Mouse (Mus musculus): Measurements from ENCODE around the gene Krtap19-2.

Krtap19-2 gene

DNA sequence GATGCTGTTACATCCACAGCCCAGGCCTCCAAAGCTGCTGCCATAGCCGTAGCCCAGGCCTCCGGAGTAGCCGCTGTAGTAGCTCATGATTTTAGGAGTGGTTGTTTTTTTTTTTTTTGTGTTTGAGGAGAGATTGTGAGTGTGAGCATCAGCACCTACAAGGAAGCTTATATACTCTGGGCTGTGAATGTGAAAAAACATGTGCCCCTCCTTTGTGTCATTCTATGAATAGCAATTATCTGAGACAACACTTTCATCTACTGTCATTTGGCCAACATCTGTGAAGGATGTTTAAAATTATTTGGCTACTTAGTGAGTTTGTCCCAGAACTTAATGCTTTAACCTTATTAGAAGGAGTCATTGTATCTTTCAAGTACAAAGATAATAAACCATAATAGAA is at the start of gene Krtap19-2:
Gene Krtap19-2 (minus strand): TSS at position 101 of the 400 bp plus-strand sequence.
- DNase-seq (ENCODE audit: low spot score in 2 of 2) = no peak

DNA sequence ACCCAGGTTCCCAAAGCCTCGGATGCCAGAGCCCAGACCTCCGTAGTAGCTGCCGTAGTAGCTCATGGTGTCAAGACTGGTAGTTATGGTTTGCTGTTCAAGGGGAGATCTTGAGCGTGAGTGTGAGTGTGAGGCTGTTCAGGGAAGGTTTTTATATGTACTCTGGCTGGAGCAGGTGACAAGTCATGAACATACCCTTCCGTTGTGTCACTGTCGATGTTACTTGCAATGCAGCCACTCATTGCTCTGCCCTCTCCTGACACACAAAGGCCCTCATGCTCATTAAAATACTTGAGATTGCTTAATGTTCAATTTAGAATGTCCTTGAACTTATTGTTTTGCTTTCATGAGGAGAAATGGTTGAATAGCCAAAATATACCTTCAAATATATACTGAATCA is 22.3 kb upstream of the Krtap19-2 start, which contains the start of gene Krtap19-5:
Gene Krtap19-5 (minus strand): TSS at position 101 of the 400 bp plus-strand sequence.
- DNase-seq (ENCODE audit: low spot score in 2 of 2) = no peak

DNA sequence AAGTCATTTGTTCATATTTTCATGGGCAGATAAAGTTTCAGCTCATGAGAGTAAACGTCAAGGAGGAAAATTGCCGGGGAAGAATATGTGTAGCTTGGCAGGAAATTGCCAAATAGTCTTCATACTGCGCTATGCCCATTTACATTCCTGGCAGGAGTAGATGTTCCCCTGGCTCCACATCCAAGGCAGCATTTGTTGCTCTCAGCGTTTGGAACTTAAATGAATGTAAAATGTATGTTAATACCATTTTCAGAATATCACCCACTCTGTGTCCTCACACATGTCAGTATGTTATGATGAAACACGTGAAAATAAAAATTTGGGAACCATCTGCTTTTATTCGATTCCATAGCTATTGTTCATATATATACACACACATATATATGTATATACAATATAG is 12.8 kb upstream of the Krtap19-2 start:
- no peak for DNase-seq (ENCODE audit: low spot score in 2 of 2)

DNA sequence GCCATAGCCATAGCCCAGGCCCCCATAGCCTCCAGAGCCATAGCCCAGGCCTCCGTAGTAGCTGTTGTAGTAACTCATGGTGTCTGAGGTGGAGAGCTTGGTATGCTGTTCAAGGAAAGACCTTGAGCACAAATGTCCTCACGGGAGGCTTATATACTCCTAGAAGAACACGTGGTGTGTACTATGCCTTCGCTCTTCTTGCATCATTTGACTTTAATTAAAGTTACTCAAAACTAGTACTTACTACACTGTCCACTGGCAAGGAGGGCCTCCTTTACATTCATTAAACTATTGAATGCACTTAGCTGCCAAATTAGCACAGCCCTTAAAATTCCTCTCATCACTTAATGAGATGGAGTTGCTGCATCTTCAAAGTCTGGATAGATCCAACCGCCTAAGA is 10.9 kb upstream of the Krtap19-2 start, which contains the start of gene Krtap19-4:
Gene Krtap19-4 (minus strand): TSS at position 101 of the 400 bp plus-strand sequence.
- DNase-seq (ENCODE audit: low spot score in 2 of 2) = no peak

DNA sequence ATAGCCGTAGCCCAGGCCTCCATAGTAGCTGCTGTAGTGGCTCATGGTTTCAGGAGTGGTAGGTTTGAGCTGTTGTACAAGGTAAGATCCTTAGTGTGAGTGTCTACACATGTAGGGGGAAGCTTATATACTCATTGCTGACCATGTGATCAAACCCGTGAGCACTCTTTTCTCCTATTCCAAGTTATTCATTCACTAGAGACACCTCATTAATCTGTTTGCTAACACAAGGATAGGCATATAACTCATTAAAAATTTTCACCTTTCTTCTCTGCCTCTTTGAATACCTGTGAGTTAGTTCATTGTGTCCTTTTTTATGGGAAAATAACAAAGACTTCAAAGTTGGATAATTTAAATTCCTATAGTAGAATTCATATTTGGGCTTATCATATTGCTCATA is 3.9 kb upstream of the Krtap19-2 start, which contains the start of gene Krtap19-3:
Gene Krtap19-3 (minus strand): TSS at position 101 of the 400 bp plus-strand sequence.
- no peak for DNase-seq (ENCODE audit: low spot score in 2 of 2)

DNA sequence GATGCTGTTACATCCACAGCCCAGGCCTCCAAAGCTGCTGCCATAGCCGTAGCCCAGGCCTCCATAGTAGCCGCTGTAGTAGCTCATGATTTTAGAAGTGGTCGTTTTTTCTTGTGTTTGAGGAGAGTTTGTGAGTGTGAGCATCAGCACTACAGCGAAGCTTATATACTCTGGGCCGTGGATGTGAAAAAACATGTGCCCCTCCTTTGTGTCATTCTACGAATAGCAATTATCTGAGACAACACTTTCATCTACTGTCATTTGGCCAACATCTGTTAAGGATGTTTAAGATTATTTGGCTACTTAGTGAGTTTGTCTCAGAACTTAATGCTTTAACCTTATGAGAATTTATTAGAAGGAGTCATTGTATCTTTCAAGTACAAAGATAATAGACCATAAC is 4.8 kb downstream of the Krtap19-2 start, which contains the start of gene Krtap19-1:
Gene Krtap19-1 (minus strand): TSS at position 101 of the 400 bp plus-strand sequence.
- no peak for DNase-seq (ENCODE audit: low spot score in 2 of 2)

DNA sequence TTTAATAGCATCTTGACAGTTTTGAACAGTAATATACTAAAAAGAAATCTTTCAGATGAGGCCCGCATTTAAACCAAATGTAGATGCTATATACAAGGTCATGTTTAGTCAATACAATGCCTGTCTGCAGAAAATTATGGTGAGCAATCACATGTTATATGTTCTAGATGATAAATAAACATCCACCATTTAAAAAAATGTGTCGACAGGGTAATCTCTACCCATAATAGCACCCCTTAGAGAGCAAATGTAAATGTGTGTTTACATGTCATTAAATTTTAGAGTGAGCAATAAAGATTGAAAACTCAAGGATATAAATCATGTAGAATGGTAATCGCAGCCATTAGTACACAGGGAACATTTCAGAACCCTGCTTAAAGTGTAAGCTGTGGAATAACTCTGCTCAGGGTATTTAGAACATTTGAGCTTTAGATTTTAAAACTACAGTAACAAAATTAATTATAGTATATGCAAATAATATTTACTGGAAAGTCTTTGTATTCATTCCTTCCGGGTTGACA is 9.1 kb downstream of the Krtap19-2 start:
- DNase-seq (ENCODE audit: low spot score in 2 of 2) = no peak

DNA sequence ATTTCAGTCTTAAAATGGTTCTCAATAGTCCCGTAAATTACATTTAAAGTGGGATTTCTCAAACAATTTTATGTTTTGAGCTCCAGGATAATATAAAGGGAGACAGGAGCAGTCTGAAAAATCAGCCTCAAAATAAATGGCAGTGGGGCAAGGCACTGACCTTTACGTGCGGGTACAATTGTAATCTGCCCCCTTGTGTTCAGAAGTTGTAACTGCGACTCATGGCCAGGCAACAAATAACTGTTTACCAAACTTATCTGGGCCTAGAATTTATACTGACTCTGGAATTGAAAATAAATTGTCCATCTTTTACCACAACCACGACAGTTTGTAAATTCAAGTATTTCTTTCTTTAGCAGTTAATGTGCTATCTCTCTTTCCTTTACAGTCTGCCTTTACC is 22.6 kb downstream of the Krtap19-2 start:
- no peak for DNase-seq (ENCODE audit: low spot score in 2 of 2)

DNA sequence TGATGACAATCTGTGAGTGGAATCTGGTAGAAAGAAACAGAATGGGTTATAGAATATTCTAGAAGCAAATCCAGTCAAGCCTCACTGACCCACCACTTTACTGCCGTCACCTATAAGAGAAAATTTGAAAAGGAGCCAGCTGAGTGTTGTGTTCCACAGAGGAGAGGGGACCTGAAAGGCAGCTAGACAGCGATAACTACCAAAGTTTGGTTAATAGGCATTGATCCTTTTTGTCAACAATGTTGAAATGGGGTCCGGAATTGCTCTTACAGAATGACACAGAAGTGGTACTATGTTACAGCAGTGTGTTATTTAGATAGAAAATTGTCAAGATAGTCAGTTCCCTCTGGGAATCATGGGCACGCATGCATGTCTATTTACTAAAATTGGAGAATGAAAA is 25.5 kb downstream of the Krtap19-2 start:
- DNase-seq (ENCODE audit: low spot score in 2 of 2) = no peak

DNA sequence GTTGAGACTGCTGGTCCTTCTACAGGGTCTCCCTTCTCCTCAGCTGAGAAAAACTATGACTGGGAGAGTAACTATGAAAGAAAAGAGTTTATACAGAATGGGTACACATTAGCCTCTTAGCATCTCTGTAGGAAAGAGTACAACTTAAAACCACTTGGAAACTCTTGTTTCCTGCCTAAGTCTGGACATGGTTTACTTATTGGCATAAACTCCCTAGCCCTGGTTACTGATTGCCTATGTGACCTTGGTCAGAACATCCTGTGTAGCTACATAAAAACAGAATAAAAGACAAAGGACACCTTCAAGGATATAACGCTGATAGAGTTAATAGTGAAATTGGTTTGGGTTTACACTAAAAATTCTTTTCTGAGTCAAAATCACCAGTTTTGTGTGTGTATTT is 26.7 kb downstream of the Krtap19-2 start:
- no peak for DNase-seq (ENCODE audit: low spot score in 2 of 2)

DNA sequence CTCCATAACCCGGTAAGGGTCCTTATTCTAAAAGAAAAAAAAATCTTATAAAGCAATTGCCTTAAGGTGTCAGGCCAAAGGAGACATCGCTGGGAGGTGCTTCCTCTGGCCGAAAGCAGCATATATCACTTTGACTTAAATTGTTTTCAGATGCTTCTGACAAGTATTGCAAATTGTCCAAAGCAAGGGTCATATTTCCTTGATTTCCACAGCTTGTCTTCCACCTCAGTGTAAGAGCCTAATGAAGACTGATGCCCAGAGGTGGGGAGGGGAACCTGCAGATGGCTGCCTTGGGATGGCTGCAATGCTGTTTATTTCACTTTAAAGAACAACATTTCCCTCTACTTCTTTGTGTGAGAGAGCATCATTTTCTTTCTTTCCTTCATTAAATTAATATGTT is 47.1 kb downstream of the Krtap19-2 start:
- DNase-seq (ENCODE audit: low spot score in 2 of 2) = no peak

DNA sequence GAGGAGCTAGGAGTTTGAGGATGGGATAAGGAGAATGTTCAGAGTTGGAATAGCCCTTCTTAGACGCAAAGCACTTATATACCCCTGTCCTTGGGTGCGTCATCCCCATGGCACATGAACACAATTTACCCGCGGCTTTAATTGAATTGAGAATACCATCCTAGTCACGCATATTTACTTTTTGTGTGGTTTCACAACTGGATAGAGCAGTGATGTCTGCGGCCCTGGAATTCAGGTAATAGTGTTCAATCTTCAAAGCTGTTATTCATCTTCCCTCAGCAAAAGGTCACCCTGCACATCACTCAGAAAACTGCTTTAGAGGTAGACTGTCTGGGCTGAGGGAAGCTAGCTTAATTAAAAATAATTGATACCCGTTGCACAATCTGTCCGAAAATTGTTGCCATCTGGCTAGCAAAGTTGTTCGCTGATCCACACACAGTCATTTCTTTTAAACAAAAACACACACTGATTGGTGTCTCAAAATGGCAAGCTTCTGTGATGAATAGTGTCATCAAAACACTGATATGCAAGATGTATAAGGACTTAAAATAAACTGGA is 47.9 kb downstream of the Krtap19-2 start, which contains the start of gene Krtap14:
Gene Krtap14 (minus strand): TSS at position 51 of the 558 bp plus-strand sequence.
- DNase-seq (ENCODE audit: low spot score in 2 of 2) = no peak

DNA sequence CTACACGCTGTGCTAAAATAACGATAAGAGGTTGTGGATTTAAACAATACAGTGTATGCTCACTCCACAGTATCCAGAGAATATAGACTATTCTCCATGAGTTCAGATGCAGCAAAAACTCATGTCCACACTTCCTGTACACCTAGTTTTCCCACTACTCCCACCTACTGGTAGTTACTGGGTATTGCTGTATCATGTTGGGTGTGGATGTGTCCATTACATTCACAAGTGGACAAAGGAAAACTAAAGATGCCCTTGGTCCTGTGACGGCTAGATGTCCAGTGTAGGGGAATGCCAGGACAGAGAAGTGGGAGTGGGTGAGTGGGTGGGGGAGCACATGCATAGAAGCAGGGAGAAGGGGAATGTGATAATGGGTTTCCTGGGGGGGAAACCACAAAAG is 50.3 kb downstream of the Krtap19-2 start:
- DNase-seq (ENCODE audit: low spot score in 2 of 2) = no peak
